Mouse (Mus musculus) thymus, adult 2 months (tissue): ENCODE measurements around the gene Commd3.

Experiments
- CTCF ChIP-seq: fragments of 200-500 bp; IDR thresholded peaks from 2 replicates; pipeline ENCODE4 v1.5.1; 2012; ENCODE audit warnings: mild to moderate bottlenecking, control low read depth, low read length, moderate library complexity, borderline replicate concordance; ENCODE audit not compliant: control insufficient read depth, poor library complexity, insufficient read depth; ENCODE audit errors: extremely low read depth
- POLR2A ChIP-seq: fragments of 200-500 bp; IDR thresholded peaks from 2 replicates; pipeline ENCODE4 v1.6.1; 2012; ENCODE audit warnings: mild to moderate bottlenecking, low read length, control low read depth, moderate library complexity; ENCODE audit not compliant: control insufficient read depth, poor library complexity, insufficient read depth; ENCODE audit errors: extremely low read depth

GRCm38 (mm10) chr2:18623219-18623618 lies 49.0 kb upstream of the Commd3 start:
- TF ChIP-seq CTCF (no peak), POLR2A (no peak)
